Mouse (Mus musculus) forebrain, embryonic 14.5 days (tissue): ENCODE measurements at regions not wholly inside any gene's neighbourhood (a gene's known extent, or its start where the extent isn't known, plus 50 kb on each side); places are given as distances from the start of the nearest gene placed in this dataset.

Experiments
- ATAC-seq: fragments of 200-750 bp; cut with Nextera tagmentation; 2 replicates; pipeline ENCODE4 v1.8.0; 2017; ENCODE audit warnings: mild to moderate bottlenecking, moderate library complexity
- DNase-seq: peaks from one replicate; pipeline ENCODE4 v3.0.0-alpha.2; 2015; ENCODE audit warnings: low spot score
- H3K27ac ChIP-seq: fragments of 300-500 bp; sonication (generic); 2 replicates; pipeline ENCODE4 v1.5.1; 2014; ENCODE audit warnings: low read depth, mild to moderate bottlenecking, control low read depth, low read length, moderate library complexity
- H3K27me3 ChIP-seq: fragments of 300-500 bp; sonication (generic); replicated peaks from 2 replicates; pipeline ENCODE4 v1.6.1; 2014; ENCODE audit warnings: low read length, control low read depth, mixed read lengths; ENCODE audit not compliant: control insufficient read depth, insufficient read depth
- H3K36me3 ChIP-seq: fragments of 300-500 bp; sonication (generic); 2 replicates; pipeline ENCODE4 v1.6.1; 2014; ENCODE audit warnings: low read length, control low read depth; ENCODE audit not compliant: control insufficient read depth, insufficient read depth
- H3K4me1 ChIP-seq: fragments of 300-500 bp; sonication (generic); 2 replicates; pipeline ENCODE4 v1.6.1; 2014; ENCODE audit warnings: antibody characterized with exemption, low read length, control low read depth; ENCODE audit not compliant: control insufficient read depth, insufficient read depth
- H3K4me2 ChIP-seq: fragments of 300-500 bp; sonication (generic); 2 replicates; pipeline ENCODE4 v1.6.1; 2014; ENCODE audit warnings: mild to moderate bottlenecking, control low read depth, low read length
- H3K4me3 ChIP-seq: fragments of 300-500 bp; sonication (generic); 2 replicates; pipeline ENCODE4 v1.5.1; 2014; ENCODE audit warnings: low read depth, low read length, control low read depth
- H3K9ac ChIP-seq: fragments of 300-500 bp; sonication (generic); 2 replicates; pipeline ENCODE4 v1.6.1; 2014; ENCODE audit warnings: mild to moderate bottlenecking, low read length, control low read depth, moderate library complexity
- H3K9me3 ChIP-seq: fragments of 300-500 bp; sonication (generic); replicated peaks from 2 replicates; pipeline ENCODE4 v1.6.1; 2016; ENCODE audit warnings: low read length, control low read depth, mixed read lengths; ENCODE audit not compliant: control insufficient read depth
- WGBS: fragments of 180-500 bp; shearing (Covaris S2); extraction: QIAGEN DNeasy Blood & Tissue Kit; methylation state at CpG from one replicate; pipeline ENCODE4 v1.1.7; 2014; 5-methylcytosine and 5-hydroxymethylcytosine counted together

GRCm38 (mm10) chr4:34484273-34484672, 66.5 kb upstream of the Akirin2 start:
- H3K4me1 ChIP-seq: no peaks in the 10 kb centered on the region
- no peaks in the 10 kb centered on the region for H3K27me3 ChIP-seq
- H3K9me3 ChIP-seq: no peaks in the 10 kb centered on the region
- ATAC-seq: no peak
- H3K9ac ChIP-seq: no peak overlapping the region
- H3K27ac ChIP-seq: no peak overlapping the region
- no peaks in the 10 kb centered on the region for H3K36me3 ChIP-seq
- DNase-seq: no peak
- 62% methylated on average over 1 of the region's 1 CpGs for WGBS
- no peak overlapping the region for H3K4me3 ChIP-seq
- H3K4me2 ChIP-seq: no peak overlapping the region

- no peak overlapping the region for H3K27ac ChIP-seq
- 86% methylated on average over 17 of the region's 17 CpGs for WGBS
- no peak for ATAC-seq
Observed at GRCm38 (mm10) chr4:34485574-34485973, 65.2 kb upstream of the Akirin2 start.

GRCm38 (mm10) chr4:34494961-34495723, 55.6 kb upstream of the Akirin2 start:
- H3K27ac ChIP-seq: no peak overlapping the region
- no peak overlapping the region for H3K9ac ChIP-seq
- H3K4me3 ChIP-seq: no peak overlapping the region
- H3K36me3 ChIP-seq: no peaks in the 10 kb centered on the region
- WGBS: 90% methylated on average over 10 of the region's 10 CpGs
- no peaks in the 10 kb centered on the region for H3K4me1 ChIP-seq
- DNase-seq: no peak
- H3K9me3 ChIP-seq: no peaks in the 10 kb centered on the region
- H3K27me3 ChIP-seq: no peaks in the 10 kb centered on the region
- ATAC-seq: no peak
- H3K4me2 ChIP-seq: no peak overlapping the region

More at GRCm38 (mm10) chr4:34485574-34485973, 65.2 kb upstream of the Akirin2 start:
- no peak for DNase-seq
- Histone ChIP-seq H3K27me3 (no peaks in the 10 kb centered on the region), H3K36me3 (no peaks in the 10 kb centered on the region), H3K9ac (no peak overlapping the region), H3K4me1 (no peaks in the 10 kb centered on the region), H3K4me3 (no peak overlapping the region), H3K9me3 (no peaks in the 10 kb centered on the region), H3K4me2 (no peak overlapping the region)

GRCm38 (mm10) chr4:34498325-34498724, 52.4 kb upstream of the Akirin2 start:
- WGBS: 91% methylated on average over 9 of the region's 9 CpGs

GRCm38 (mm10) chr4:34498781-34499180, 52.0 kb upstream of the Akirin2 start:
- no peaks in the 10 kb centered on the region for H3K9me3 ChIP-seq
- H3K9ac ChIP-seq: no peak overlapping the region
- WGBS: 94% methylated on average over 7 of the region's 7 CpGs
- no peak overlapping the region for H3K27ac ChIP-seq
- ATAC-seq (no peak), DNase-seq (no peak)
- H3K4me3 ChIP-seq: no peak overlapping the region
- H3K4me2 ChIP-seq: no peak overlapping the region
- H3K36me3 ChIP-seq: no peaks in the 10 kb centered on the region
- H3K27me3 ChIP-seq: no peaks in the 10 kb centered on the region
- H3K4me1 ChIP-seq: no peaks in the 10 kb centered on the region

More at GRCm38 (mm10) chr4:34498325-34498724, 52.4 kb upstream of the Akirin2 start:
- ATAC-seq (no peak), DNase-seq (no peak)
- H3K9me3 ChIP-seq: no peaks in the 10 kb centered on the region
- H3K4me1 ChIP-seq: no peaks in the 10 kb centered on the region
- no peak overlapping the region for H3K4me2 ChIP-seq
- H3K27ac ChIP-seq: no peak overlapping the region
- no peak overlapping the region for H3K4me3 ChIP-seq
- no peak overlapping the region for H3K9ac ChIP-seq
- H3K27me3 ChIP-seq: no peaks in the 10 kb centered on the region
- H3K36me3 ChIP-seq: no peaks in the 10 kb centered on the region

GRCm38 (mm10) chr4:34499731-34500130, 51.0 kb upstream of the Akirin2 start:
- no peak overlapping the region for H3K9ac ChIP-seq
- H3K36me3 ChIP-seq: no peaks in the 10 kb centered on the region
- H3K4me2 ChIP-seq: no peak overlapping the region
- DNase-seq (no peak), ATAC-seq (no peak)
- 91% methylated on average over 3 of the region's 3 CpGs for WGBS
- no peaks in the 10 kb centered on the region for H3K9me3 ChIP-seq
- H3K4me3 ChIP-seq: no peak overlapping the region
- H3K4me1 ChIP-seq: no peaks in the 10 kb centered on the region
- H3K27ac ChIP-seq: no peak overlapping the region
- no peaks in the 10 kb centered on the region for H3K27me3 ChIP-seq
